Mouse (Mus musculus) brain, embryonic 14.5 days (tissue): ENCODE measurements around the gene Ttc9.

Experiments used
- CTCF ChIP-seq: fragments of 200-500 bp; IDR thresholded peaks from 2 replicates; pipeline ENCODE4 v1.5.1; 2012; ENCODE audit warnings: inconsistent platforms, mild to moderate bottlenecking, moderate library complexity, borderline replicate concordance; ENCODE audit not compliant: insufficient read depth, insufficient read length; ENCODE audit errors: extremely low read depth
- POLR2A ChIP-seq: fragments of 200-500 bp; IDR thresholded peaks from 2 replicates; pipeline ENCODE4 v1.6.1; 2012; ENCODE audit warnings: mild to moderate bottlenecking, inconsistent platforms, borderline replicate concordance; ENCODE audit not compliant: poor library complexity, insufficient read depth, insufficient read length, severe bottlenecking; ENCODE audit errors: extremely low read depth

- TF ChIP-seq CTCF (no peak), POLR2A (no peak)
Observed at GRCm38 (mm10) chr12:81663906-81664305, 32.9 kb downstream of the Ttc9 start.
